ENCODE assay signal across 22 mouse cellular contexts in the genomic region with DNA sequence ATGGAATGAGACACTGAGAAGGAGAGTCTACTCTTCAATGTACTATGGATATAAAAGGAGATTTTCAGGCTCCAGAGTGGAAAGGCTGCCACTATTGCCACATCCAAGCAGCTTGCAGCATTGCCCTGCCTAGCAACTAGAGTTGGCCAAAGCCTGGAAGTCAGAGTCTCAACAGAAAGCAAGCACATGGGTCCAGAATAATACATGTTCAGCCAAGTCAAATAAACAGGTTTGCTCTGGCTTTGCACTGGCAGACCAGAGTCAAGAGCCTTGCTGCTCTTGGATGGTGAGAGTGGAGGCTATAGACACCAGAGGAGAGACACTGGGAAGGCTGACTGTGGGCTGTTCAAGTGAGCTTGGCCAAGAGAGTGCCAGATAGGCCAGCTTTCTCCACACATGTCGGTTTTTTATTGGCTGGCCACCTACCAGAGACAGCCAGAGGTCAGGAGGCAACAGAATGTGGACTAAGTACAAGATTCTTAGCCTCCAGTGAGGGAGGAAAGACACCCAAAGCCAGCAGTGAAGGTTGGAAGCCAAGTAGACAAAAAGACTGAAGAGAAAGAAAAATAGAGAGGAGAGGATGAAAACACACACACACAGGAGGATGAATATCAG. TPM values are rescaled to one million over a fixed set of nuclear protein-coding genes. Genes with fewer than 3 reads are reported as not detected.
DNase-seq lines count a peak whose midpoint lies in the region; ATAC-seq and TF ChIP-seq lines count a peak whose summit lies in the region.
"Had no signal": no experiment of that assay in that cellular context is flagged by ENCODE, and none has a peak within 500 bp of the region (broad histone marks: within the 10 kb centered on the region; RNA-seq: fewer than 3 reads in every experiment).

No protein-coding gene starts in this region.

- no peak for TF ChIP-seq CTCF in liver, adult 2 months (IDR thresholded peaks at IDR 0.05; ENCODE audit: low read depth, low read length)
- no peak for TF ChIP-seq CTCF in lung, adult 2 months (IDR thresholded peaks at IDR 0.05; ENCODE audit: insufficient read depth, low read length)

- no peaks in the 10 kb centered on the region for H3K27me3 ChIP-seq in liver, adult 2 months (ENCODE audit: control insufficient read depth, insufficient read depth, low read length)
- no peaks in the 10 kb centered on the region for H3K27me3 ChIP-seq in liver, embryonic 12.5 days (replicated peaks)
- H3K27me3 ChIP-seq: forebrain, embryonic 13.5 days; heart, embryonic 15.5 days; limb, embryonic 12.5 days; midbrain, embryonic 12.5 days; neural tube, embryonic 13.5 days had no signal

- TF ChIP-seq POLR2A in liver, adult 2 months (IDR thresholded peaks at IDR 0.05; ENCODE audit: extremely low read depth, insufficient read depth, low read length), result no peak
- TF ChIP-seq POLR2A in lung, adult 2 months (IDR thresholded peaks at IDR 0.05; ENCODE audit: borderline replicate concordance, extremely low read depth, low read depth, low read length), result no peak

- no peaks in the 10 kb centered on the region for H3K4me1 ChIP-seq in liver, adult 2 months (ENCODE audit: control insufficient read depth, insufficient read depth, low read length)
- no peaks in the 10 kb centered on the region for H3K4me1 ChIP-seq in liver, embryonic 12.5 days
- no peaks in the 10 kb centered on the region for H3K4me1 ChIP-seq in lung, adult 2 months (ENCODE audit: control insufficient read depth, insufficient read depth, low read length)
- H3K4me1 ChIP-seq: embryonic facial prominence, embryonic 10.5 days; heart, embryonic 15.5 days; limb, embryonic 12.5 days; midbrain, embryonic 12.5 days had no signal

- H3K9ac ChIP-seq in liver, adult 2 months (ENCODE audit: low read depth, low read length), result no peak overlapping the region
- H3K9ac ChIP-seq in liver, embryonic 12.5 days, result no peak overlapping the region
- H3K9ac ChIP-seq: forebrain, embryonic 13.5 days; heart, embryonic 15.5 days; hindbrain, embryonic 13.5 days; limb, embryonic 12.5 days; liver, embryonic 14.5 days; midbrain, embryonic 12.5 days; neural tube, embryonic 13.5 days had no signal

- no peaks in the 10 kb centered on the region for H3K36me3 ChIP-seq in liver, adult 2 months (ENCODE audit: control insufficient read depth, insufficient read depth, low read length)
- no peaks in the 10 kb centered on the region for H3K36me3 ChIP-seq in liver, embryonic 12.5 days
- H3K36me3 ChIP-seq: embryonic facial prominence, embryonic 10.5 days; heart, embryonic 15.5 days; hindbrain, embryonic 13.5 days; limb, embryonic 12.5 days; midbrain, embryonic 12.5 days; neural tube, embryonic 13.5 days had no signal

- no peaks in the 10 kb centered on the region for H3K9me3 ChIP-seq in liver, embryonic 12.5 days (replicated peaks)
- H3K9me3 ChIP-seq: embryonic facial prominence, embryonic 10.5 days; forebrain, embryonic 13.5 days; heart, embryonic 15.5 days; hindbrain, embryonic 13.5 days; limb, embryonic 12.5 days; midbrain, embryonic 12.5 days; neural tube, embryonic 13.5 days had no signal

- ATAC-seq in liver, embryonic 12.5 days, result no peak
- ATAC-seq: forebrain, embryonic 13.5 days had no signal

- peak; percentile 93 for DNase-seq in heart, adult 11 months
- no peak for DNase-seq in heart, postnatal 25 days (ENCODE audit: low spot score)
- peak; percentile 89 for DNase-seq in liver, adult 2 months (ENCODE audit: extremely low read depth, low read depth, low spot score)
- peak; percentile 8 for DNase-seq in lung, adult 2 months
- DNase-seq in lung, postnatal 4 days, result peak; percentile 13 to 50
- DNase-seq in embryo, embryonic 10.5 days (ENCODE audit: low spot score), result no peak
- no peak for DNase-seq in thymus, postnatal 0 days (ENCODE audit: low spot score)
- DNase-seq: B cell, adult 2 months; cerebellum, adult 18-20 months; gastrocnemius, postnatal 36 days; kidney, postnatal 4 days; right cerebral cortex, adult 18-20 months; thymus, postnatal 4 days had no signal

- intact Hi-C loops in heart, postnatal 25 days (cut with DNase I), result no loop called here

- H3K79me2 ChIP-seq in liver, adult 2 months (ENCODE audit: control insufficient read depth, insufficient read depth, low read length), result no peaks in the 10 kb centered on the region

- H3K4me2 ChIP-seq in liver, embryonic 12.5 days, result no peak overlapping the region
- H3K4me2 ChIP-seq: forebrain, embryonic 13.5 days; heart, embryonic 15.5 days; hindbrain, embryonic 13.5 days; limb, embryonic 12.5 days; midbrain, embryonic 12.5 days; neural tube, embryonic 13.5 days had no signal

- H3K27ac ChIP-seq in liver, adult 2 months (replicated peaks; ENCODE audit: insufficient read depth, low read depth, low read length), result no peak overlapping the region
- no peak overlapping the region for H3K27ac ChIP-seq in liver, embryonic 12.5 days
- H3K27ac ChIP-seq: embryonic facial prominence, embryonic 10.5 days; forebrain, embryonic 13.5 days; heart, embryonic 15.5 days; hindbrain, embryonic 13.5 days; limb, embryonic 12.5 days; liver, embryonic 14.5 days; midbrain, embryonic 12.5 days; neural tube, embryonic 13.5 days had no signal

- 12% methylated on average over 1 of the region's 1 CpGs for WGBS in liver, adult 2 months
- WGBS in liver, embryonic 12.5 days (ENCODE audit: insufficient replicate concordance), result 9% methylated on average over 1 of the region's 1 CpGs
- WGBS in lung, adult 2 months, result 9% methylated on average over 1 of the region's 1 CpGs

- H3K4me3 ChIP-seq in liver, adult 2 months (ENCODE audit: insufficient read depth, low read depth, low read length), result no peak overlapping the region
- H3K4me3 ChIP-seq in liver, embryonic 12.5 days, result no peak overlapping the region
- H3K4me3 ChIP-seq in lung, adult 2 months (replicated peaks; ENCODE audit: extremely low read depth, low read depth, low read length), result no peak overlapping the region
- H3K4me3 ChIP-seq: embryonic facial prominence, embryonic 10.5 days; forebrain, embryonic 13.5 days; heart, embryonic 15.5 days; hindbrain, embryonic 13.5 days; limb, embryonic 12.5 days; midbrain, embryonic 12.5 days; neural tube, embryonic 13.5 days had no signal

RNA-seq across cellular contexts. Expression of a gene that starts 49.1 kb away (rescaled TPM):
- under 1 TPM; 0.31 to 0.60 TPM for total RNA-seq in heart, postnatal 25 days (2021)
- total RNA-seq in liver, adult 2 months (2014; rRNA removed), result not detected in 2 replicates
- polyA plus RNA-seq in liver, adult 2 months (2012; rRNA removed), result not detected in 2 replicates
- polyA plus RNA-seq in liver, embryonic 12.5 days (2016; fragmentation: Nextera tagmentation; extraction: Ambion mirVana), result 0.39 and 0.48 TPM in 2 replicates
- 0.29 and 0.38 TPM in 2 replicates for polyA plus RNA-seq in lung, adult 2 months (2012; rRNA removed)
- 0.09 and 0.16 TPM in 2 replicates for polyA plus RNA-seq in thymus, postnatal 0 days (2015; fragmentation: Nextera tagmentation; extraction: Ambion mirVana)

Comparison
In these comparisons a context has a peak if more than half of its experiments do, and no peak if none do; other contexts are left out.
1. DNase-seq: peak in heart, adult 11 months (single experiment), liver, adult 2 months (single experiment), lung, adult 2 months (single experiment) and lung, postnatal 4 days (2 of 2); none in heart, postnatal 25 days (single experiment), embryo, embryonic 10.5 days (single experiment) and thymus, postnatal 0 days (single experiment).